Mouse (Mus musculus): ENCODE measurements at regions not wholly inside any gene's neighbourhood (a gene's known extent, or its start where the extent isn't known, plus 50 kb on each side); places are given as distances from the start of the nearest gene placed in this dataset.

- no peak for TF ChIP-seq CTCF (IDR thresholded peaks at IDR 0.05; ENCODE audit: low read depth)
- no peak for TF ChIP-seq EP300 (IDR thresholded peaks at IDR 0.05; ENCODE audit: low read depth)
Observed at GRCm38 (mm10) chr1:64298950-64299349, 176.9 kb upstream of the Klf7 start.
